Mouse (Mus musculus) retina, embryonic 14.5 days (tissue): ENCODE measurements around the gene Lrmda.

ENCODE experiments used
- DNase-seq: peaks from one replicate; pipeline ENCODE4 v3.0.0-alpha.2; 2015; ENCODE audit warnings: low spot score

The Lrmda gene

DNA sequence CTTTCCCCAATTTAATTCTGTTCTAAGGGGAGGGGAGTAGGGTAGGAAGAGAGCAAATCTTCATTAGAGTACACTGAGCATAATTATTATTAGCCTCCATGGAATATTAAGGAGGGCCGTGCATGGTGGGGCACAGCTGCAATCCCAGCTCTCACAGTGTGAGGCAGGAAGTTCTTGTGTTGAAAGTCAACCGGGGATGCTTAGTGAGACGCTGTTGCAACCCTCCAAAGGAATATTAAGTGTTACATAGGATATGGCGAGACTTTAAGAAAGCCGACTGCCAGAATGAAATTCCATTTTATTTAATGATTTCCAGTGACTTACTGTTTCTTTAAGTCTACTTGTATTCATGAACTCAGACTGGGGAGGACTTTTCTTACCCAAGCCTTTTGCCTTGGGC lies 23.9 kb downstream of the Lrmda start:
- DNase-seq = no peak

DNA sequence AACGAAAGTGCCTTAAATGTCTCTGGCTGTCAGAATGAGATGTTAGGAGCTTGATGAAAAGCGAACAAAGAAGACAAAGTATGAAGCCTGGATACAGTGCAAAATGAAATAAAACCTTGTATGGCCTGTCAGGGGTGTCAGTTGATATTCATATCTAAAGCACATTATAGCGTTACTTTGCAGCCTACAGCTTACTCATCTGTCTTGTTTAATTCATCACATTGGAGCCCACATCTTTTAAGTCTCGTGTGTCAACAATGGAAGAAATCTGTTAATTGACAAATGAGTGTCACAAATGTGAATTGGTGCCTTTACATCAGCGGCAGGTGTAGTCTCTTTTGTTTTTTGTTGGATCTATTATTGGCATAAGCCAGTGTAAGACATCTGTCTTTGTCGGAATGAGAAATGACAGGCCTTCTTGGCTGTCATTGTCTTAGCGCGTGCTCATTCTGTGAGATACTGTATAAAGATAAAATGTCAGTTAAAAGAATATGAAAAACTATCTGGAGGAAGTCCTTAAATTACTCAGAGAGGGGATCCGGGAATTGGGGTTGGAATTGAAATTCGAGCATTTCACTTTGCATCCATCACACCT lies 26.8 kb downstream of the Lrmda start:
- no peak for DNase-seq

DNA sequence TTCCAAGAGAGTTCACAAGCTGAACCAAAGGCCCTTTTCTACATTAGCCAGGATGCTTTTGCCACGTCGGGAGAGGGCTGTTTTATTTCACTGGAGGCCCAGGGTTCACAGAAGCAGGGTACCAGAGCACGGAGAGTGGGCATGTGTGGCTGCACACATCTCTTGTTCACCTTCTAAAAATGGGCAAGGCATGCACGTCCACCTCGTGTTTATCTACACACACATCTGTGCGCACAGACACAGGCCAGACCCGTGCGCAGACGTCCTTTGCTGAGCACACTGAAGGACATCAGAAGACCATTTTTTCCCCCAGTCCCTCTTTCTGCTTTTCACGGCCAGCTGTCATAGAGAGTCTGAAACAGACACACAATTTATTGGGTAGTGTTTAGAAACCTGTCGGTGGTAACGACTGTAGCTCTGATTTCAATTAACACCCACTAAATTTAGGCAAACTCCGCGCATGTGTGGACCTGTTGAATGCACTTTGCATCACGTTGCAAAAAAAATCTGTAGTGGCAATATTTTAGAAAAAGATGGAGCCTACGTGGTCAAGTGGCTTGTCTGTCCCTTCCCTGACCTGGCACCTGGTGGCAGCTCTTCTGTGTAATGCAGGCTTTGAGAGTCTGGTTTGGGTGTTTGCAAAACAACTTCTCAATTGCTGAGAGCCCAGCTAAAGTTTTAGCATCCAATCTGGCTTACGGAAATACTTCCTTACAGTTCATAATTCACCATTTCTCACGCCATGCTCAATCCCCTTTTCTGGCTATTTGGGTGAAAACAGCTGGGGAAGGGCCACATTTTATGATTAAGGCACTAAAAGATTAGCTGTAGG lies 28.8 kb downstream of the Lrmda start:
- no peak for DNase-seq

DNA sequence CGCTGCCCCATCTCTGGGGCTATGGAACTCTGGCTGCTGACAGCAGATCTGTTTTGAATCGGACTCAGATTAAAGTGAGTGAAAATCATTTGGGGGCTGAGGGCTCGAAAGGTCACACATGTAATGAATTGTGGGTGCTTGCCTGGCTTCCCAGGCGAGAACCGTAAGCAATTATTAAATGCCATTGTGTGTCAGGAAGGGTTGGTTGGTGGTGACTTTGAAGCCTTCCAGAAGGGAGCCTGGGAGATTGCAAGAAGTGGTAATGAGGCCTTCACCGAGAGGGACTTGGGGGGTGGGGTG lies 29.3 kb downstream of the Lrmda start:
- DNase-seq = no peak

DNA sequence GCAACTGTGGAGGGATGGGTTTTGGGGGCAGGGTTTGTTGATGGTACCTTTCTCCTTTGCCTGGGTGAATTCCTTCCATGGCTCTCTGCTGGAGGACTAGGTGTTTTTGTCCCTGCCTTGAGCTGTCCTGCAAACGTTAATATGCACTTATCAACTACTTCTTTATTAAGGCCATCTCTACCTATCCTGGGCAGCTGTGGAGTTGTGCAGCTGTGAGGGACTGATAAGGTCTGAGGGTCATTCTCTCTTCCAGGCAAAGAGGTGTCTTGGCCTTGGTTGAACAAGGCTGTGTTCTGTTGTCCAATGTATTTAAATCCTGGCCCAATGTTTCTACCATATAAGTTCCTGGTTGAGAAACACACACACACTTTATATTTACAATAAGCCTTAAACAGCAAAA lies 29.8 kb downstream of the Lrmda start:
- DNase-seq = no peak

DNA sequence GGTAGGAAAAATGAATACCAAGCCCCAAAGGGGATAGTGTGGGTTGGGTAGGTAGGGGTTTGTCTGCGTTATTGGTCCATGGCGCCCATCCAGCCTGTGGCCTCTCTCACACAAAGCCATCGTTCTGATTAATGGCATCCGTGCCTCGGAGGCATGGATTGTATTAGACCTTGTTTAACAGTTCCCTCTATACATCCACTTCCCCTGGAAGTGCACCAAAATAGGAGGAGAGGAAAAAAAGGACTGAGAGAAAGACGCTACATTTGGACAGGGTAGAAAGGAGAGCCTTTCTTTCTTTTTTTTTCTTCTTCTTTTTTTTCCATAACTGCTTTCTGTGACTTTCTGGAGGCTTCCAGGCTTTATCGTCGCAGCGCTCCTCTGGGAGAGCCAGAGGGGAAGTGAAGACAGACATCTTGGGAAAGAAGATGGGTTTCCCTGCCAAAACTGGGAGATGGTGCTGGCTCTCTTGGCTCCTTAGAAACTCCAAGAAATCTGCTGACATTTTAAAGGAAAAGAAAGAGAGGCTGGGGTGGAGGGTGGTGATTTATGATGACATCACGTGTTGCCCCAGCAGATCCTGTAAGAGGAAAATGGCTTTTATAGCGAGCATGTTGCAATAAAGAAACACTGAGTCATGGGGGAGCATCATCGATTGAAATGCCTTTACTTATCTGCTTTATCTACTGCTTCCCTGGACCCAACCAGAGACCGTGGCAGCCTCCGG lies 32.6 kb downstream of the Lrmda start:
- DNase-seq = no peak

DNA sequence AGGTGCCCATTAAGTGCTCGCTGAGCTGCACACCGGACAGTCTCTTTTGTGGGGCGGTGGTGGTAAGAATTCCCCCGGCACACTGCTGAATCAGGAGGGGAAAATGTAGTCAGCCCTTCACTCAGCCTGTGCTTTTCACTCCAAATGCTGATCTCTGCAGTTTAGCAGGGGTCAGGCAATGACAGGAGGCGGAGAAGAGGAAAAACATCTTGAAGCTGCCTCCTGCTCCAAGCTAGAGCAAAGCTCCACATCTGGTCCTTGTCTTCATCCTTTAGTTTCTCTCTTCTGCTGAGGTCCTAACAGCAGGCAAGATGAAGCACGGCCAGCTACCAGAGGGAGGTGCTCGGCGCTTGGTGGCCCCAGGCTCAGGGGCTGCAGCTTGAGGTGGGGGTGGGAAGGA lies 36.1 kb downstream of the Lrmda start:
- DNase-seq = no peak

DNA sequence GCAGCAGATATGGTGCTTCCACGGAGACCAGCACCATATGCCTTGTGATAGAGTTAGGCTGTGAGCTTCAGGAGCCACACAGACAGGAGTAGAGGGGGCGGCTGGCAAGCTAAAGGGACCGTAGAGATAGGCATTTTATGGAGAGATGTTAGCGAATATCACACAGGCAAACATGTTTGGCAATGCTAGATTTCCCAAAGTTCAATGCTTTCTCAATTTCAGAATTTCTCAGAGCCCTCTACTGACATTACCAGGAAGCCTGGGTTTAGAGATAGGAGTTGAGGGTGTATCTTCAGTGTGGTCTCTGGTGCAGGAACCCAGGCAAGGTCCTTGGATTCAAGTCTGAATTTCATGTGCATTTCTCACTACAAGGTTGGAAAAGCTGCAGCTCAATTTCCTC lies 36.7 kb downstream of the Lrmda start:
- no peak for DNase-seq

DNA sequence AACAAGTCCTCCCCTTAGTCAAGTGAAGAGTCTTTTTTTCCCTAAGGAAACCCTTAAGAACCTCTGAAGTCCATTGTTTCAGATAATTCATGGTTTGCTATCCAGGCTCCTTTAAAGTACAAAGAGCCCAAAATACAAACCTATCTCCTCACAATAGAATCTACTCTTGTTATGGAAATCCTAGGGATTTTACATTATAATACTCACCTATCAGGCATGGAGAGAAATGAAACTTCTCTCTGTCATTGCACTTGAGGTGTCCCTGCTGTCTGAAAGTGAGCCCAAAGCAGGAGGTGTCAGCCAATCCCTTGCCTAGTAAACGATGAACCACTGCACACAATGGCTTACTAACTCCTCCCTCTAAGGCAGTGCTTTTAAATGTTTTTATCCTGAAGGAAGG lies 39.2 kb downstream of the Lrmda start:
- DNase-seq = no peak

DNA sequence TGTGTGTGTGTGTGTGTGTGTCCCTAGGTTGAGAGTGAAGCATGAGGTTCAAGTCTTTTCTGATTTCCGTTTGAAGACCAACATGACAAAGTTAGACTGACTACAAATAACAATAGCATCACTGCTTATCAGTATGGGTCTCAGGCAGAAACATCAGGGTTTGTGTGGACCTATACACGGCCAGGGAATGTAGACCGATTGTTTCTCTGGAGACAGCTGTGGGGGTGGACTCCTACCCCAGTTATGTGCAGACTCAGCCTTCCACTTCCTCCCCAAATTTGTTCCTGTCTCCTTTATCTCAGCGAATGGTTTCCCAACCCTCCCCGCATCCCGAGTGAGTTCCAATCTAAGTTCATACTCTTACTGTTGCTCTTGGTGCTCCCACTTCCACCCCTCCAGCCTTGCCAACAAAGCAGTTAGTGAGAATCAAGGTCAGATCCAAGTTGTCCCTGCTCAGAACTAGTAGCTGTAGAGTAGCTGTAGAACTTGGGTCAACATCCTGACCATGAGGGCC lies 39.9 kb downstream of the Lrmda start:
- DNase-seq = no peak

DNA sequence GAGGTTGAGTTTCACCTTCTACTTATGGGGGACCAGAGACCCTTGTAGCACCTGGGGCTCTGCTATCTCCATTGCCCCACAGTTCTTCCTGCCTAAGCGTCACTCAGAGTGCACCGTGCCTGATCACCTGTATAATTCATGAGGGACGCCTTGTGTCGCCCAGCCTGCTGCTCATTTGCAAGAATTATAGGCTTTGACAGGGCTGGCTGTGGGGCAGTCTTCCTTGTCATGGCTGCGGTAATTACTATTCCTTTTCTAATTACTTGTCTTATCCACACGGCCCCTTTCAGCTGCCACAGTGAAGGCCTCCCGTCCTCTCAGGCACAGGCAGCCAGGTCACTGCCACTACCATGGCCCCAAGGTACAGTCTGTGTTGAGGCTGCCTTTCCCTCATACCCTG lies 41.3 kb downstream of the Lrmda start:
- DNase-seq = peak; percentile 51

DNA sequence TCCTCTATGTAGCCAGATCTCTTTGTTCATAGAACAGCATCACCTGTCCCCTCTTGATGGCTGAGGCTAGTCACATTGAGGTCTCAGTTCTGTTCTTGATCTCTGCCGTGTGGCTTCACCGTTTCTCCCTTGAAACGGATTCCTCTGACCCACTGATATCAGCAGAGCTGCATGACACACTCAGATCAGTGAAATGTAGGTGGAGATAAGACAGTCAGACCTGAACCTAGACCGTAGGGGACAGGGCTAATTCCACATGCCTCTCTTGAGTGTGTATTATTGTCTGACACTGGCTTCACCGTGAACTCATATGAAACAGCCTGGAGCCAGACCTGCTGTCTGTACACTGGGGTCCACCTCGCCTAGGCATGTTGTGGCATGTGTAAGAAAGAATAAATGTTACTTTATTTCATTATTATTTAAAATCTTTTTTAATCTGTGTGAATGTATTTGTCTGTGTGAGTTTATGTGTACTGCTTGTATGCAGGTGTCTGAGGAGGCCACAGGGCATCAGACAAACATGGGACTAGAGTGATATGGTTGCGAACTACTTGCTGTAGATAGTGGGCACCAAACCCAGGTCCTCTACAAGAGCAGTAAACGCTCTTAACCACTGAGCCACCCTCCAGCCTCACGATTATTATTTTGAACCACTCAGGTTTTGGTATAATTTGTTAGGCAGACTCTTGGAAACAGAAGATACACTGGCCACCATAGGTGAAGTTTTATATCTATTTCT lies 42.8 kb downstream of the Lrmda start:
- DNase-seq = no peak

DNA sequence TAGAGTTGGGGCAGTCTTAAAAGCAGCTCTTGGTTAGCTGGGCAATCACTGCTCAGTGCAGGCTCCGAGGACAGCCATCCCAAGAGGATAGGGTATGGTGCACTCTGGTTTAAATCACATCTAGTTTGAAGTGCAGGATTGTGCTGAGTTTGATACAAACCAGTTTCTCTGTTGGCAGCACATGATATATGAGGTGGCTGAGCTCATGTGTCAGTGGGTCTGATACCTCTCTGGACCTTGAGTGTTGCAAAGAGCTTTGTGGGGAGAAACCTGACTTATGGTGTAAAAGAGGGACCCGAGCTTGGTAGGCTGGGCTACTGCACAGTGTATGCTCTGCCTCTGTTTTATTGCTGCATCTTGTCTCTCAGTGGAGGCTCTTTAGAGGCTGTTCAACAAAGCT lies 49.7 kb downstream of the Lrmda start:
- no peak for DNase-seq

DNA sequence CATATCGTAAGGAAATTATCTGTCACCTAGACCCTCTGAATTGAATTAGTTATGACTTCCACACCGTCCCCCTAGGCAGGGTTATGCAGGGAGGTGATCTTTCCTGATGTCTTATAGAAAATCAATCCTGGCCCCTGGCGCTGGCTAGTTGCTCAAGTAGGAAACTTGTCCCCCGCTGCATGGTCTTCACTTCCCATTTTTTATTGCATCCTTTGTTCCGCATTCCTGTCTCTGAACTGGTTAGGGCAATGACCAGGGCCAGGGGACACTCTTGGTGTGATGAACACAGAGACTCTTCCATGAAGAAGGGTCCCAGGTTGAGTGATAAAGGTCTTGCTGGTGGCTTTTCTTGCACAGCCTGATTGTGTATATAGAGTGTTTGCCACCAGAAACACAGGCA lies 53.9 kb downstream of the Lrmda start:
- DNase-seq = no peak

DNA sequence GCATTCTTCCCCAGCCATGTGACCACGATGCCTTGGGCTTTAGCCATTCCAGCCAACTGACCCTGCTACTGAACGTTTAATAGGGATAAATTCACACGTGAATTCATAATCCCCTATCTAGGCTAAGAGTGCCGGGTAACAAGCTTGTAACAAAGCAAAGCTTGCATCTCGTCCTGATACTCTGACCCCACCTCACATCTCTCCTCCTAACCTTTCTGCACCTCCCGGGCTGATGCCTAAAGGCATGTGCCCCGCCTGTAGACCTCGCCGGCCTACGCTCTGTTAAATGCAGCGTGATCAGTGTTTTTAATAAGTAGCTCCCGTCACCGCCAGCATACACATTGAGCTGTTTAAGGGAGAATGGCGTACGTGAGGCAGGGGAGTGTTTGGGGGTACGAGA lies 54.7 kb downstream of the Lrmda start:
- DNase-seq = peak; percentile 48

DNA sequence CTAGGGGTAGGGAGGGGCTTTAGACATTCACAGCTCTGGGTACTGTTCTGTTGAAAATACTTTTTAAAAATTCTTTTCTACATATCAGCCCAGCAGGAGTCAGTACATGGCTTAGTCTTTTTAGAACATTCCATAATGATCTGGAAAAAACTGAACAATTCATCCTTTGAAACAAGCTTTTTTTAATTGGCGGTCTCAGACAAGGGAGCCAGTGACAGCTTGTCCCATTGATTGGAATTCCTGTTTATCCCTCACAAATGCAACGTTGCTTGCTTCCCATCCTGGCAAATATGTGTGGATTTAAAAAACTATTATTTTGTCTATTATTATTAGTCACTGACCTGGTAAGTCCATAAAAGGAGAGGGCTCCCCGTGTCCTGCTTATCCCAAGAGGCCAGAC lies 64.4 kb downstream of the Lrmda start:
- peak; percentile 39 for DNase-seq

DNA sequence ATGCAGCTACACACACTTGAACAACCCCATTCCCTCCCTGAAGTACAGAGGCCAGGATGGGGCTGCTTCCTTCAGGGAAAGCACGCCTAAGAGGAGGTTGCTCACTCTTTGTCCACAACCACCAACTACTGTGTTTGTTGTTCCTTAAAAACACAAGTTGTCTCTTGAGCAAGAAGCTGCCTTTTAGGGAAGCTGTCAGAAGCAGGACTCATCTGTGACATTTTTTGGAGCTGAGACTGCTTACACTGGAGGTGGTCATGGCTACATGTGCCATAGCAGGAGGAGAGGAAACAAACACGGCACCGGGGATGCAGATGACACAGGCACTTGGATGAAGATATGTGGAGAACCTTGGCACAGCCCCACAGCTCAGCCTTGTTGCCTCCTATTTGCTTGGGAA lies 65.9 kb downstream of the Lrmda start:
- no peak for DNase-seq

DNA sequence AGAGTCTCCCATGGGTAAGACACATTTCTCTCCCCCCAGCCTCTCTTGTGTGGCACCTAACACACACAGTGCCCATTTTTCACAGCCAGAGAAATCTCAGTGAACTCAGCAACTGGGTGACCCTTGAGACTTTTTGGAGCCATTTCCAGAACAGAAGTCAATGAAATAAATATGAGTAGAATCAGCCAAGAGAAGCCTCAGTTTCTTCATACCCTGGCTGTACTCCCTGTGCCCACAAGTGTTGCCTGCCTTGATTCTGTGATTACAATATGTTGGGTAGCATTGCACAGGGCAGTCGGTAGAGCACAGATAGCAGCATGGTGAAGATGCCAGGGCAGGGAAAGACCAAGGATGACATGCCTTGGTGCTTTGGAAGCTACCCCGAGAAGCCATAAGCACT lies 69.1 kb downstream of the Lrmda start:
- no peak for DNase-seq

DNA sequence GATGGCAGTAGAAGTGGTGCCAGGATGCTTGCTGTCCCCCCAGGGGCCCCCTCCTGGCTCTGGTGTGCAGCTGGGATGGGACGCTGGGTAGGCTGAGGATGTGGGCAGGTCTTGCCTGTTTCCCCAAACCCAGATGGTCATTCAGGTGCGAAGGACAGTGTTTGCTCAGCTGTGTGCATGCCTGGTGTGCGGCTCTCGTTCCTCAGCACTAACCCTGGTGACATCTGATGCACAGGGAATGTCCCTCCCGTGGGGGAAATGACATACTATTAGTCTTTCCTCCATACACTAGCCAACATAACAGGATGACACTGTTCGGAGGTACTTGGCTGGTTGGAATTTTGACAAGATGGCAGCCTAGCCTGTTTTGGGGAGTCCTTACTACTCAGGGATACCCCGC lies 69.8 kb downstream of the Lrmda start:
- no peak for DNase-seq

DNA sequence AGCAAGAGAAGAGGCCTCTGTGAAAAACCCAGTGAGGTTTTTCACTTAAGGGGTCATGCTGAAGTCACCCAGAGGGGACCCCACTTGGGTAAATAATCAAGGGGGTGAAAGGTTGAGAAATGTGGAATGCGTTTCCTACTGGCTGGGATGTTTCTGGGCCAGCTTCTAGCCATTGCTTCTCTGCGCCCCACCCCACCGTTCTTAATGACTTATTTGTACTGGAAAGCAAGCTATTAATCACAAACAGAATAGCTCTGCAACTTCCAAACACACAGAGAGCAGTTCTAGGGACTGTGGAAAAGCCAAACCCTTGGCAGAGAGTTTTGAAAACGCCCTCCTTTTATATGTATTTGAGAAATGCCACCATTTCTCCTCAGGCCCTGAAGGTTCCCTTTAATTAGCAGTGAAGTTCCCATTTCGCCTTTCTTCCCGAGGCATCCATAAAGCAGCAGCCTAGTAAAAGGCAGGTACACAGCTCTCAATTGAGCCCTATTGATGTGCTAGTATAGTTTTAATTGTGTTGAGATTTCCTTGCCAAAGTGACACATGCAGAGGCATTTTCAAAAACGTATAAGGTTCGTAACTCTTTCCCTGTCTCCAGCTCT lies 70.5 kb downstream of the Lrmda start:
- DNase-seq = no peak

DNA sequence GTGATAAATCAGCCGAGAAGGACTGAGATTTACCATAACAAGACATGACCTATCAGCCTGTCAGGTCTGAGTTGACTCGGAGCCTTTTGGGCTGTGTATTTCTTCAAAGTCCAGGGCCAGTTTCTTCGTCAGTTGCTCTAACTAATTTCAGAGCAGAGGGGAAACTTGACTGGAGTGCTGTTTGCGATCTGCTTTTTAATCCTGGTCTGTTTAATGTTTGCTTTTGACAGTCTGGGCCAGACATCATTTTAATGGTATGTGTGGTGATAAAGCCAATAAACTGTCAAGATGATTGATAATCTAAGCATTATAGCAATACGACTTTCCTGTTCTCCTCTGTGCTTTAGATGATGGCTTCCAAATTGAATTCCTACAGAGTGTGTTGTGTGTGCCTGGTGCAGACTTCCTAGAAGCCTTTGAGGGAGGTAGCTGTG lies 71.3 kb downstream of the Lrmda start:
- no peak for DNase-seq

DNA sequence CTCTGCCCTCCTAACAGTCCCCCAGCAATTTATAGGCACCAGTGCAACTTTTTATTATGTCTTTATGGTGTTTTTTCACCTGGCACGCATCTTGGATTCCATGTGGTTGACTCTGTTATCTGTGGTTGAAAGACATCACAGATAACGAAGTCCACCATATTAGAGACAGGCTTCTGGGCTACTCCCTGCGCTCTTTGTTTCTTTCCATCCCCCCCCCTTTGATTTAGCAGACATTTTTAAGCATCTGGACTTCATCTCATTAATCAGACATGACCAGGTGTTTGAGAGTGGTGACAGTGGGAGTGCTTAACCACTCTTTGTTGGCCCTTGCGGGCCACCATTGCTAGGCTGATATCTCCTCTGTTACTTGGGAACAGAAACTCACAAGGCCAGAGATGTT lies 71.8 kb downstream of the Lrmda start:
- no peak for DNase-seq
